Mouse (Mus musculus) NIH3T3 (cell line): Measurements from ENCODE around the gene Schip1.

Experiments
- DNase-seq: peaks from one replicate; pipeline ENCODE4 v3.0.0-alpha.2; 2012; ENCODE audit warnings: low read depth

The Schip1 gene

GRCm38 (mm10) chr3:68558744-68559143 lies 494.1 kb downstream of the Schip1 start:
- DNase-seq, result no peak

- no peak for DNase-seq
Observed at GRCm38 (mm10) chr3:68560057-68560456, 495.5 kb downstream of the Schip1 start.

- no peak for DNase-seq
Observed at GRCm38 (mm10) chr3:68562838-68563237, 498.2 kb downstream of the Schip1 start.

GRCm38 (mm10) chr3:68563922-68564321 lies 499.3 kb downstream of the Schip1 start:
- peak; percentile 50 for DNase-seq

DNA sequence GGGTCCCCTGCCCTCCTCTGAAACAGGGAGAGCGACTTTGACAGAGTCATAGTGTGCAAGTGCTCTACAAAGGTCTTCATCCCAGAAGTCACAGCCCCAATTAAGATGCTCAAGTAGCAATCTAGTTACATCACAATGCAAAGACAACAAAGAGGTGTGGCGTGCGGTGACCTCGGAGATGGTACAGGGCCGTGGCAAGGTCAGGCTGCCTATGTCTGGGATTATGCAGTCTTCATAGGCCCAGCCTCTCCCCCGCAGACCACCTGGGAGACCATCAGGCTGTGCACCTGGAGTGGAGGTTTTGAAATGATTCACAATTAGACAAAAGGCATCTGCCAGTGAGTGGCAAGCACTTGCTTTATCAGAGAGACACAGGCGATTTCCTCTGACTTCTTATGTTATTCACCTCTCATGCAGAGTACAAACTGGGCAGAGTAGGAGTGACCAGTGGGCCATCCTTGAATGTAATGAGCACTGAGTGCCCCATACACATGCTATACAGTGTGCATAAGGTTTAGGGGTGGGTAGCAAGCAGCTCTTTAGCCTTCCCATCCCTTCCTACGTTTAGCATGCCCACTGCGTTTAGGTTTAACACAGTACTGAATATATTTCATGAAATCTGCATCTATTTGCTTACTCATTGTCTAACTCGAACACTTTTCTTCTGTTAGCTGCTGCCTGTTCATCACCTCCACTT lies 500.5 kb downstream of the Schip1 start:
- DNase-seq, result no peak

DNA sequence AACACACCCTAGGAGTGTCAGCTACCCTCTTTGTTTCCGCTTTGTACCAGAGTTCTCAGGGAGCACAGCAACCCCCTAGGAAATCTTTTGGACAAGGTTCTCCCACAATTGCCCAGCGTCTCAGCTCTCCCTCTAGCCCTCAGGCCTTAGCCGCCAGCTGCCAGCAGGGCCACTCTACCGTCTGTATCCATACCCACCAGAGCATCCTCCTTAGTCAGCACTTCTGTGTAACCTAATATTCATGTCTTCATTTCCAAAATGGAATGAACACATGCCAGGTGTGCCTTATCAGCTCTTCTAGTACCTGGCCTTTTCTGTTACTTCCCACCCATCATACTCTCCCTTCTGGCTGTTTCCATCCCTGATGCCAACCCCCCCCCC lies 501.1 kb downstream of the Schip1 start:
- DNase-seq, result no peak

DNA sequence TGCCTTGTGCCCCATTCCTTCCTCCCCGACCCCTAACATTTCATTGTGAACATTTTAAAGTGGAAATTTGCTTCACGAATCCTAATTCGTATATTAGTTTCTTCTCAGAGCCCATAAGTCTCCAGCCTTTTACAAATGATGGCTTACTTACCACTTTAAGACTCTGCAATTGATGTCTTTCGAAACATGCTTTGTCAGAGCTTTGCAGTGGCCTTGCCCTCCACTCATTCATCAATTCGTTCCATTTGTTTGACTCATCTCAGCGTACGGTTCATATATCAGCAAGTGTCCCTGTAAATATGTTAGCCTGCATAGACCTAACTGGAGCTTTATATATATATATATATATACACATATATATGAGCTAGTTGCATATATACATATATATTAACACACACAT lies 503.0 kb downstream of the Schip1 start:
- DNase-seq, result peak; percentile 67

DNA sequence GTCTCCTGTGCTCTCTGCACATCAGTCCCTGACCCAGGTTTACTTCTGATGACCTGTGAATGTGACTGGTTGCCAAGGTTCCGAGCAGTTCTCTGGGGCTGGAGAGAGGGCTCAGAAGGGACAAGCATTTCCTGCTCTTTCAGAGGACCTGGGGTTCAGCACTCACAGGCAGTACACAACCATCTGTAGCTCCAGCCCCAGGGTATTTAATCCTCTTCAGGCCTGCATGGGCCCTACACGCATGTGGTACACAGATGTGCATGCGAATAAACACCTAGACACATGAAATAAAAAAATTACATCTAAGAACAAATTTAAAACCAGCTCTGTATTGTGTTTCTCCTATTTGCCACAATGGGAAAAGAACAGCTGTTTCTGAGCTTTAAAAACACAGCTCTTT lies 503.5 kb downstream of the Schip1 start:
- no peak for DNase-seq

- no peak for DNase-seq
Observed at GRCm38 (mm10) chr3:68568716-68569115, 504.1 kb downstream of the Schip1 start.

DNA sequence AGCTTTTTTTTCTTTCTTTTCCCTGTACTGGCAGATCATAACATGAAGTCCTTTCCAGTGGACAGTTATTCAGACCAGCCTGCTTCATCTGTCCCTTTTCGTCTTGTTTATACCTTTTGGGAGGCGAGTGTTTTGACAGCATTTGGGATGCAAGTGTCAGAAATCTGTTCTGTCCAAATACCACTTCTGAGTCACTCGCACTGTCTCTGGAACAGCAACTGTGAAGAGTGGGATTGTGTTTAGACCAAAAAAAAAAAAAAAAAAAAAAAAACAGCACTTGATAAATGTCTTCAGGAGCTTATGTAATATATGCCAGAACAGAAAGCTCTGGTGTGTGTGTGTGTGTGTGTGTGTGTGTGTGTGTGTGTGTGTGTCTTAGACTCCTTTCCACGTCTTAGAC lies 505.7 kb downstream of the Schip1 start:
- no peak for DNase-seq

DNA sequence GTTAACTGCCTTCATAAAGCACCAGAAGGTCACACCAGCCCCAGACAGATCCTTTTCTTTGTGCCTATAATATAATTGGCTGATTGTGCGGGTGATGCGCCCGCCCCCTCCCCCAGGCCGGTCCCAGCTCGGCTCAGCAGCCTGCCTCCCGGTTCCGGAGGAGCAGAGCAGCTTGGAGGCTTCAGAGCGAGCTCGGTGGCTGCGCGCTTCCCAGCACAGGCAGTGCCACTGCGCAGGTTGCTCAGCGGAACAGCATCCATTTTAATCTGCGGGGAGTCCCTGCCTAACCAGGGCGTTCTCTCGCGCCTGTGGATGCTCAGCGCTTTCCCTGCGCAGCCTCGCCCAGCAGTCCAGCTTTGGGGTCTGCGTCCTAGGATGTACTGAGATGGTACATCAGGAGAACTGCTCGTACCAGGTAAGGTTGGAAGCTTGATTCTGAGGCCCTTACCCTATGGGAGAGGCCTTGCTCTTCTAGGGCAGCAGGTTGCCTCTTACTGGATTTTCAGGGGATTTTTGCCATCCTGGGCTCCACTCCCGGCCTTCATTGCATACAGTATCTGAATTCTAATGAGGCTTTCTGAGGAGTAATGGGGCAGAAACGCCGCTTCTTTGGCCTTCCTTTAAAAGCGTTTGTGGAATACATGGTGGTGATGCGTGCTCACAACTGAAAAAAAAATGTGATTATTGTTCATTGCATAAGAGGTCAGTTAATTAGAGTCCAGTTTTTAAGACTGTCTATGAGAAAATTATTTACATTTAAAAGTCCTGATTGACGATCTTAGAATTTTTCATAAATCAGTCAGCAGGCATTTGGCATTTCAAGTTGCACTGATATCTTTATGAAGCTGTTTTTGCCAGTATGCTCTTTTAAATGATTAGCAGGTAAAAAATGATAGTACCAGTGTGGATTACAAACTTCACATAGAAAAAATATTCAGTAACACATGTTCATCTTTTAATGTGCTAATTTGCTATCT lies 507.9 kb downstream of the Schip1 start:
- no peak for DNase-seq

DNA sequence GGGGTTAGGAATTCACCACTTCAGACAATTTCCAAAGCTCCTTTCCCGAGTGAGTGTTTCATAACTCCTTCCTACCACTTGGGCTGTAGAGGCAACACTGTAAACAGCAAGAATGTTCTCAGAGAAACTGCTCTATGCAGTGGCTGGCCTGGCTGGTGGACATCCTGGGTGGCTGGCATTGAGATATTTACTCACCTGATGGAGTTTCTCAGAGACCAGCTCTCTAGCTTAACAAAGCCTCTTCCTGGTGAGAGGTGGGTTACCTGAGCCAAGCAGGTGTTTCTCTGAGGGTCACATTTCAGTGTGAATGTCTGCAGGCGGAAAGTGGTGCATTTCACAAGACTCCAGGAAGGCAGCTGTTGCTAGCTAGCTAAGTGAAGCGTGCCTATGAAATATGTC lies 508.6 kb downstream of the Schip1 start:
- no peak for DNase-seq

DNA sequence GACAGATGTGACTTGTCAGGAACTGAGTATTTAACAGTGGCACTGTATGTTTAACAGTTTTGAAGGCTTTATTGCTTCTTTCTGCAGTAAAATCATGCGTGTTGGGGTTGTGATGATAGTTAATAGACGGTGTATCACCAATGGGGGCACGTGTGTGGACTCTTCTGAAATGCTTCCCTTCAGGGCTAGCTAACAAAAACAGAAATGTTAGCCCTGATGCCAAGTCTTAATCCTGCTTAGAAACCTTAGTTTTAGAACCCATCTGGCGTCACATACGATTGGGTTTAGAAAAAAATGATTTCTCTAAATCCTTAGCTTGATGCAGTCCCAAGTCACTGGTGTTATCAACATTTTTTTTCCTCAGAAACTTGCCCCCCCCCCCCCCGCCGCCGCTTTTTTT lies 509.5 kb downstream of the Schip1 start:
- DNase-seq, result no peak

DNA sequence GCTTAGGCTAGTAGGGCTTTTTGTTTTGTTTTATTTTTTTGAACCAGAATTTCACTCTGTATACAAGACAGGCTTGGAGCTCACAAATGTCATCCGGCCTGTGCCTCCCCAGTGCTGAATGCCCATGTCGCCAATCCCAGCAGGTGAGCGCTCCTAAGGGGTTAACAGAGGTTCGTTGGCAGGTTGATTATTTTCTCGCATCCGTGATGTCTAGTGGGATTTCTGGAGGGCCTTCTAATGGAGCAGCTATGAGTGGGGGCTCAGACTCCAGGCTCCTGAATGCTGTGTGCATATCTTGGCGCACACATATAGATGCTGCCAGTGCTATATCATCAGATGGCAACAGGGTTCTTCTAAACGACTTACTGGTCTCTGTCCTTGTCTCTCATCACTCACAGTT lies 510.0 kb downstream of the Schip1 start:
- DNase-seq, result no peak

GRCm38 (mm10) chr3:68575636-68576340 lies 511.2 kb downstream of the Schip1 start:
- DNase-seq, result no peak

DNA sequence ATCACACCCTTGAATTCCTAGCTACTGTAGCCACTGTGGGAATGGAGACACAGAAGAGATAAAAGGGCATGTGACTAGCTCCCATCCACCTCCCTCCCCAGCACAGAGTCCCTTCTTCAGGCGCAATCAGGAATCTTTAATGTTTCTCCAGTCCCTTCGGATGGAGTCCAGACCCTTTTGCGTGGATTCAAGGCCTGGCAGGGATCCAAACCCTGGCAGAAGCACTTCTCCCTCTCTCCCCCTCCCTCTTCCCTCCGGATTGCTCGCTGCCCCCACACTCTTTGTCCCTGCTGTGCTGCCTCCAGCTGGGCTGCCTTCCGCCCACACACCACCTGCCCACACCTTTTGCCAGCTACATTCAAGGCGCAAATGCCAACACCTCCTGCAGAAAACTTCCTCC lies 511.8 kb downstream of the Schip1 start:
- no peak for DNase-seq

GRCm38 (mm10) chr3:68576948-68577347 lies 512.3 kb downstream of the Schip1 start:
- no peak for DNase-seq

DNA sequence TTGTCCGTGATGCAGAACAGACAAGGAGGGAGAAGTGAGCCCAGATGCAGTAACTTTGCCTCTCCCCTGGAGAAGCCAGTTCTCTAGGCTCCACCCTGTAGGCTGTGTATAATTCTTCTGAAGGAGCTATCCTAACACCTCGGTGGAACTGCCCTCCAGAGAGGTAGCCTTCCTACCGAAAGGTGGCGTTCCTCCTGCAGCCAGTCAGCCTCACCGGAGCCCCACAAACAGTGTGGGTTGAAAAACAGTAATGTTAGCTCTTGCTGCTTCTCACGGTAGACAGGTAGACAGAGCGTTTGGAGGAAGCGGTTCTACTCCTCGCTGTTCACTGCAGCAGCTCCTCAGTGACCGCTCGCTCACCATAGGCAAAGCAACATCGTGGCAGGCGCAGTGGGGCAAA lies 517.0 kb downstream of the Schip1 start:
- DNase-seq, result no peak

GRCm38 (mm10) chr3:68582103-68582740 lies 517.6 kb downstream of the Schip1 start:
- no peak for DNase-seq

DNA sequence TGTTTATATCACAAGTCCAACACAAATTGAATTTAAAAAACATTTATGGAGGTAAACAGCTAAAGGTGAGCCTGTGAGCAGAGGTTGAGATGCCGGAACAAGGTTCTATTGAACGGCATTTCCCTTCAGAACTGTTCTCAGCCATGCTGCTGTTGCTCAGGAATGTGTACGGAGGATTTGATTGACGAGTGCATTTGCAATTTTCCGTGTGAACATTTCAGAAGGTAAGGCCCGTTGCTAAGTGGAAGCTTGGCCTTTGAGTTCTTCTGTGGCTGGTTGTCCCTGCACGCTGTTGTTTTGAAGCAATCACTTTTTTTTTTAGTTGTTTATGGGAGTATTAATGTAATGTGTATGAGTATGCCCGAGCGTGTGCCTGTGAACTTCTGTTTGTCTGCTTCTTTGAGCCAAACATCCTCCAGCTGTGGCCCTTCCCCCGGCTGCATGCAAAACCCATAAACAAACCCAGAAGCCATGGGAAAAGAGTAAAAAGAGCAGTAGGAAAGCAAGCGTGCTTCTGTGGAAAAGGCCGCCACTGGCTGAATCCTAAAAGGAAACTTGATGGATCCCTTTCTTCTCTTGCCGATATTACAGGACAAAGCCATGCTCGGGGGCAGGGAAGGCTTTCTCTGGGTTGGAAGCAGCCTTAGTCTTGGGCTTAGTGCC lies 518.6 kb downstream of the Schip1 start:
- no peak for DNase-seq

DNA sequence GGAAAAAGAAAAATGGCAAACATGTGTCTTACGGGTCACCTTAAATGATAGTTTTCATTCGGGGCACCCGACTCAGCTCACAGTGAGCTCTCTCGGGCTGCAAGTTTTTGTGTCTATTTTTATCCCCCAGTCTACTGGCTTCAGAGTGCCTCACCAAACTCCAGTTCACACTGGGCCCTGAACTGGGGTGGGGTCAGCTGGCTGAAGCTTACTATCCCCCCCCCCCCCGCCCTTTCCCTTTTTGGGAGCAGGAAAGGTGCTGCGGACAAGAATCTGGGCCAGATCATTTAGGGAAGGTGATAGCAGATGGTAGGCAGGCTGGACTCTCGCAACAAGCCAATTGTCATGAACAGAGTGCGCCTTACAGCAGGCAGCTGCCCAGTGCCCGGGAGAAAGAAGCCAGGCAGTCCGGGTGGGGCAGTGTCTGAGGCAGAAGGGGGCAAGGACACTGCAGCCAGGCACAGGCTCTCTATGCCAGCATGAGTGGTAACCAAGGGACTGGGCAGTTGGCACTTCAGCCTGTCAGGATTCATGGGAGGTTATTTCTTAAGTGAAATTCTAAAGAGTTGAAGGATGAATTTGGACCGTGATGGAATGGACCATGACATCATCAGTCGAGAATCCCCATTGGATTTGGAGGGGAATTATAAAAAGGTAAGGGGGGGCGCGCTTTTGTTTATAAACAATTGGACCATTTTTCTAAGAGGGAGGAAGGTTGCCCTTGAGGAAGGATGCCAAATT lies 519.3 kb downstream of the Schip1 start:
- no peak for DNase-seq
